Mouse (Mus musculus) adrenal gland, postnatal 36 days (tissue): ENCODE data around the gene Resf1. TPM values are rescaled to one million over a fixed set of nuclear protein-coding genes. Genes with fewer than 3 reads are reported as not detected.
"Not testable (repeated sequence)": the region's sequence is repeated elsewhere in the genome, so short reads cannot be mapped to it uniquely, and the experiment has no call there.

Source experiments
- DNase-seq, 2 experiments: peaks; one replicate each; pipeline ENCODE4 v3.0.0; 2021; ENCODE audit warnings: mixed read lengths in 1 of 2
- total RNA-seq, 2 experiments: library from RNA; stranded (reverse); gene quantifications; 2 replicates each; pipeline ENCODE4 v1.2.3; 2021

Resf1 gene
- total RNA-seq, 2 experiments from 2014 or later = 33.2 to 34.1 TPM

DNA sequence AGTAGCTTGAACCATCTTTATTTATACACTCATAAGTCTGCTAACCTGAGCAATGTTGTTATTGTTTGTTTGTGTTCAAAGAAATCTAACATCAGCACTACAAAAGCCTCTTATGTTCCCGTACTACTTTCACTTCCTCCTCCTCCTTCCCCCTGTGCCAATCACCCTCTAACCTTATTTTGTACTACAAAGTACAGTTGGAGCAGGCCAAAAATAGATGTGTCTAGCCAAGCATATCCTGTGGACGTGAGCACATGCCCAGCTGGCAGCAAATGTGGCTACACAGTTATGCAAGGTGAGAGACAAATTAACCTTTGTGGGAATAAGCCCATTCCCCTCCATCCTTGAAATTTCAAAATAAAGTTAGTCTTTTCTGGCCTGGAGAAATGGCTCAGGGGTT is 34.6 kb downstream of the Resf1 start:
- peak in 1 of 2 experiments; percentile 14 for DNase-seq

DNA sequence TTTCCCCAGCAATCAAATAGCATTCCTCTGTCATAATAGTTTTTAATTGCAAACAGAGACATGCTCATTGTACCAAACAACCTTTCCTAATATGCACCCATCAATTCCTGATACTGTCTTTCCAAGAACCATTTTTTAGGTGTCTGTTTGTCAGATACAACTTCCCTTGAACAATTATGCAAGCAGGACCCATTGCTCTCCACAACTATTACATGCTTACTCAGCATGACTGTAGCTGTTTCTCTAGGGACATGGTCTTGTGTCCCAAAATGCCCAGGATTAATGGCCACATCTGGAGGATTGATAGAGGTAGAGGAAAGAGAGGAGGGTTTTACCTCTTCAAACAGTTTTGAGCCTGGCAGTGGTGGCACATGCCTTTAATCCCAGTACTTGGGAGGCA is 35.2 kb downstream of the Resf1 start:
- DNase-seq = no peak

- DNase-seq = not testable (repeated sequence)
Observed at GRCm38 (mm10) chr6:149348211-149348610, 39.0 kb downstream of the Resf1 start.

DNA sequence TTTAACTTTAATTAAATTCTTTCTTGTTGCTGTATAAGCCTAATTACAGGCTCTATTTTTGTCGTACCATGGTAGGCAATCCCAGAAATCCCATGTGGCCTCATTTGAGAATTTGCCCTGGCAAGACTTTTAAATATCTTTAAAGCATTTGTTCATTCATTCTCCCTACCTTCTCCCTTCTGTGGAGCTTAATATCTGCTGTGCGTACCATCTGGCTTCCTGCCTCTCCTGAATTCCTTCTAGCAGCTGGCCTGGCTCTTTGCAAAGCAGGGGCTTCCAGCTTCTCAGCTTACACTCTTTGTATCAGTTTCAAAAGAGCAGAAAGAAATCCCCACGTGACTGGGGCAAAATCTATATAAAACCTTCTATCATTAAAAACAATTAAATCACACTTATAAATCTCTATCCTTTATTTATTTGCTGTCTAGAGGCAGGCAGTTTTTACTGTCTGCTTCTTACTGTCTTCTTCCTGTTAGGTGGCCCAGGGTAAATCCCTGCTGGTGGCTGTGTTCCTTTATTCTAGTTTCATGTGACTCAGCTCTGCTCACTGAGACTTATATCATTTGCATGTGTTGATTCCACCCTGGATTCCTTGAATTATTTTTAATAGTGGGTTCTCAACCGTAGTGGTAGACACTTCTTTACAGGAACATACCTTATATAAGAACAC is 45.7 kb downstream of the Resf1 start:
- DNase-seq = no peak

DNA sequence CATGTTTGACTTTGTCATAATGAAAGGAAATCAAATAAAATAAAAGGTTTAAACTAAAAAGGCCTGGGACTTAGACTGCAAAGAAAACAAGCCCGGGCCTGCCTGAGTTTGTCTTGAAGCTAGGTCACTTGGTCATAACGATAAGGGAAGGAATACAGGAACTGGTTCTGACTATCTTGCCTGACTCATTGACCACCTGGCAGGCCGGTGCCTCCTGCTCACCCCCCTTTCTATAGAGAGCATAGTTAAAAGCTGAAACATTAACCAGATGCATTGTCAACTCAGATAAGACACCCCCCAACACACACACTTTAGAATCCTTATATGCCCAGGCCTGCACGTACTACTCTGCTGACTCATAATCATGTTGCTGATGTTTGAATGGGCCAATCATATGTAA is 46.6 kb downstream of the Resf1 start:
- not testable (repeated sequence) for DNase-seq

DNA sequence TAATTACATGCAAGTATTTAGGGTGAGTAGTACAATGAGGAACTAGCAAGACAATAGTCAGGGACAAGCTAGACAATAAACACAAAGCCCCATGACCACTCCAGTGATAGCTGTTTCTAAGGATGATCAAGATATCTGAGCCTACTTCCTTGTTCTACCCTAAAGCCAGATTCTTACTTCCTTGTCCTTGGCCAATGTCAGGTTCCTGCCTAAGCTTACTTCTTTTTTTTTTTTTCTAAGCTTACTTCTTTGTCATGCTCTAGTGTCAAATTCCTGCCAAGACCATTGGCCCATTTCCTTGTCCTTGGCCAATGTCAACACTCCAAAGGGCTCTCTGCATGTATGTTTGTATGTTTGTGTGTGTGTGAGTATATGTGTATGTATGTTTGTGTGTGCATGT is 47.9 kb downstream of the Resf1 start:
- DNase-seq = no peak

DNA sequence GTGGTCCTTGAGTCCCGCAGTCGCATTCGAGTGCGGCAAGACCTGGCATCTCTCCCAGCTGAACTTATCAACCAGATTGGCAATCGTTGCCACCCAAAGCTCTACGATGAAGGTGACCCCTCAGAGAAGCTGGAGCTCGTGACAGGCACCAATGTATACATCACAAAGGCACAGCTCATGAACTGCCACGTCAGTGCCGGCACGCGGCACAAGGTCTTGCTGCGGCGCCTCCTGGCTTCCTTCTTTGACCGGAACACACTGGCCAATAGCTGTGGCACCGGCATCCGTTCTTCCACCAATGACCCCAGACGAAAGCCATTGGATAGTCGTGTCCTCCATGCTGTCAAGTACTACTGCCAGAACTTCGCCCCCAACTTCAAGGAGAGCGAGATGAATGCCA is 53.3 kb downstream of the Resf1 start:
- not testable (repeated sequence) for DNase-seq

- not testable (repeated sequence) for DNase-seq
Observed at GRCm38 (mm10) chr6:149365975-149366374, 56.8 kb downstream of the Resf1 start.

- DNase-seq = no peak
Observed at GRCm38 (mm10) chr6:149366403-149366802, 57.2 kb downstream of the Resf1 start.

DNA sequence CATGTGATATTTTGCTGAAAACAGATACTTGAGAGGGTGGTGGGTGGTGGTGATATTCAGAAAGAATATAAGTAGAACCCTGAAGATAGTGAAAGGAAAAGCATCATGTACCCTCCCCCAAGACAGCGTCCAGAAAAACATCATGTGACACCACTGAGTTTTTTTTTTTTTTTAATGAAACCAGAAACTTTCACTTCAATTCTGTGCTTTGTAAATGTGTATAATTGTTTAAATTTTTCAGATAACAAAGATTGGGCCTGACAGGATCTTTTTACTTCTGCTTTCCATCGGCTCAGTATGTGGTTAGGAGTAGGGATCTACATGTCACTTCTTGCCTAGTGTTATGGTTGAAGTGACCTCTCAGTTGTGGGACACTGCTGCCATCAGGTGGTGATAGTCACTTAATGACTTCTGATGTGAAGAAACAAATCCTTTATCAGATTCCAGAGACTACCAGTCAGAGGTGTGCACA is 65.8 kb downstream of the Resf1 start:
- peak; percentile 77 to 79 for DNase-seq

- no peak for DNase-seq
Observed at GRCm38 (mm10) chr6:149383531-149383930, 74.3 kb downstream of the Resf1 start.

Other genes with a start within 250 kb of the Resf1 start
- gene Dennd5b, start 207.7 kb upstream of the Resf1 start, total RNA-seq = 10 to 100 TPM; 13.0 to 18.4 TPM
- gene Gm10203, start 179.2 kb upstream of the Resf1 start, total RNA-seq = not detected
- gene Etfbkmt, start 169.6 kb upstream of the Resf1 start, total RNA-seq = 10 to 100 TPM; 17.6 to 28.1 TPM
- gene Amn1, start 120.7 kb upstream of the Resf1 start, total RNA-seq = 10 to 100 TPM; 28.4 to 32.1 TPM
- gene Bicd1, start 99.5 kb downstream of the Resf1 start, total RNA-seq = 1 to 10 TPM; 5.3 to 8.5 TPM